Mouse (Mus musculus) kidney, adult 2 months (tissue): ENCODE data around the gene Scfd2.

ENCODE experiments used
- CTCF ChIP-seq: fragments of 200-500 bp; conservative IDR thresholded peaks from 2 replicates; pipeline ENCODE4 v1.5.1; 2011; ENCODE audit warnings: low read depth, mild to moderate bottlenecking, control low read depth, low read length, moderate library complexity, mixed read lengths; ENCODE audit not compliant: insufficient read depth, insufficient read length
- POLR2A ChIP-seq: fragments of 200-500 bp; IDR thresholded peaks from one replicate; pipeline ENCODE4 v1.6.1; 2011; ENCODE audit warnings: low read depth, low read length, control low read depth

- TF ChIP-seq POLR2A: no peak
- no peak for TF ChIP-seq CTCF
Measured at GRCm38 (mm10) chr5:74549566-74549965, 18.0 kb upstream of the Scfd2 start.
